Mouse (Mus musculus) fat pad, adult 2 months (tissue): Measurements from ENCODE around the gene Cyp46a1.

Experiments
- DNase-seq: peaks from one replicate; pipeline ENCODE4 v3.0.0-alpha.2; 2011; ENCODE audit warnings: low read depth, low spot score; ENCODE audit errors: extremely low read depth

The Cyp46a1 gene

GRCm38 (mm10) chr12:108333895-108334445 is at the start of gene Cyp46a1:
TSS of gene Cyp46a1 (plus strand) at chr12:108334381.
- DNase-seq, result peak; percentile 82

DNA sequence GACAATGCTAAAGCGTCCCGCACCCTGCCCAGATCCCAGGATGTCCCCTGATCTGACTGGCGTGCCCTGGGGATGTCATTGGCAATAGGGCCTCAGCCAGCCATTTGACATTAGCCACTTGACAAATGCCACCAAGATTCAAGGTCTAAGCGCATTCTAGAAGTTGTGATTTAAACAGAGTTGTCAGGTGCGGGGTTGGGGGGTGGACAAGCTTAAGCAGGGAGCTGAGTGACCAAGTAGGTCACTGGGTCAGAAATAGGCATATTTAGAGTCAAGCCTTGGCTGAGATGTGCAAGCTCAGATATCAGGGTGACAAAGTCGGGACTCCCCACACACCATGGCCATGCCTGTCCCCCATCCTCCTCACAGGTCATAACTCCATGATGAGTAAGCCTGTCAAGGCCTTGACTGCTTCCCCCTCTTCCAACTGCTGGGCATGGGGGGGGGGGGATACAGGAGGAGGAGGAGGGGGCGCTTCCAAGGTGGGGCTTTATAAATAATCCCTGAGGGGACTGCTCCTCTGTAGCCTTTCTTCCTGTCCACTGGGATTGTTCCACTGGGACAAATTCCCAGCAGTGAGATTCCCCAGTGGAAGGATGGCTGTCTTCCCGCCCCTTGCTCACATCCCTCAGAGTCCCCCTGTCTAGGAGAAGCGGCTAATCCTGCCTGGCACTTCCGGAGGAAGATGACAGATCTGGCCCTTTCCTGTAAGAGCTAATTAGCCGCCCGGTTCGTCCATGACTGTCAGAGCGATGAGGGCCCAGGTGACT is 49.5 kb upstream of the Cyp46a1 start:
- no peak for DNase-seq

DNA sequence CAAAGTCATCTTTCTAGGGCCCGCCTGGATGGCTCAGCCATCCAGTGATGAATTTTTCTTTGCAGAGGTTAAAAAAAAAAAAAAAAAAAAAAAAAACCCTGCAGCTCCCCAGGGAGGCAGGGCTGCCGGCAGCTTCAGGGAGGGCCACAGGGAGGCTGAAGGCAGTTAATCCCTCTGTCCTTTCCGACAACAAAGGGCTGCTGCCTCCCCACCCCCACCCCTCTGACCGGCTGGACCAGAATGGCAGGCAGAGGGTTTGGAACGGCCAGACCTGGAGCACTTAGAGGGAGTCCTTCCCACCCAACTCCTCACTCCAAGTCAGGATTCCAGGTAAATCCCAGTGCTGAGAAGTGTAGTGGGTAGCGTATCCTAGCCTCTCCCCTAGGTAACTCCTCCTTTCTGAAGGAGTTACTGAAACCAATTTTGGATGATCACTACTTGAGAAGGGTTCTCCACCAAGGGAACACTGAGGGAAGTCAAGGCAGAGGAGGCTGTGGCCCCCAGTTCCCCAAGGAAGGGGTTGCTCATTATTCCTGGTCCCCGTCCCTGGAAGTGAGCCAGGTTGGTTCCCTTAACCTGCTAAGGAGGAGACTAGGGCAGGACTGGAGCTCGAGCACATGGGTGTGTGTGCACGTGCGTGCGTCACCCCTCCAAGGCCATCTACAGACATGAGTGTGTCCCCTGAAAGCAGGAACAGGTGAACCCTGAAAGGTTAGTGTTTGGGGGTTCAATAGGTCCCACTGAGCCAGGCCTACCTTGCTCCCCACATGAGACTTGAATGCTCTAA is 48.8 kb upstream of the Cyp46a1 start:
- no peak for DNase-seq

DNA sequence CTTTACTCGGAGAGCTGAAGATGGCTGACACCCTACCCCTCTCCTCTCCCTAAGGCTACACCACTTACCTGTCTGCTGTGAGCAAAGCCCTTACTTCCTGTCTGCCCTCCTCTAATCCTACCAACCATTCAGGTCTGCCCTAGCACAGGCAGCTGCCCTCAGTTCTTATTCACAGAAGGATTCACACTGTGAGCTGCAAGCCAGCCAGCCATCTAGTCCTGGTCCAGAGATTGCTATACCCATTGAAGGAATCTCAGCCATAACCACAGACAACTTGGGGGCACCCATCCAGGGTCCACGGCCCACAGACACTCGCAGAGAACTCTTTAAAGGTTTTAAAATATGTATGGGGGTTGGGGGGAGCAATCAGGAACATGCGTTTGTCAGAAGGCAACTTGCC is 47.8 kb upstream of the Cyp46a1 start:
- DNase-seq, result no peak

GRCm38 (mm10) chr12:108287011-108287410 is 47.2 kb upstream of the Cyp46a1 start:
- no peak for DNase-seq

GRCm38 (mm10) chr12:108288127-108288880 is 45.9 kb upstream of the Cyp46a1 start:
- peak; percentile 47 for DNase-seq

DNA sequence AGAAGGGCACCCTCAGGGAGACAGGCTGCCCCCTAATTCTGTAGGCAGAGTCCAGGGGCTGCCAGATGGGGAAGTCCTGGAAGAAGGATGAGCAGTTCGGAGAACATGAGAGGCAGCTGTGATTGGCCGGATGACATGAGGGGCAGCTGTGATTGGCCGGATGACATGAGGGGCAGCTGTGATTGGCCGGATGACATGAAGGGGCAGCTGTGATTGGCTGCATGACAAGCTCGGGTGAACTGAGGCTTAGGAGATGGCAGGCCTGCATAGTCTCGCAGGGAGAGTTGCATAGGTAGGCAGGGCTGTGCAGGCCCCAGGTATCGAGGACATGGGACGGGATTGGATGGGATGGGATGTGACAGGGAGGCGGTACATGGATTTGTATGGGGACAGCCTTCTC is 41.8 kb upstream of the Cyp46a1 start:
- DNase-seq, result no peak

- no peak for DNase-seq
Measured at GRCm38 (mm10) chr12:108292957-108293356, 41.2 kb upstream of the Cyp46a1 start.

DNA sequence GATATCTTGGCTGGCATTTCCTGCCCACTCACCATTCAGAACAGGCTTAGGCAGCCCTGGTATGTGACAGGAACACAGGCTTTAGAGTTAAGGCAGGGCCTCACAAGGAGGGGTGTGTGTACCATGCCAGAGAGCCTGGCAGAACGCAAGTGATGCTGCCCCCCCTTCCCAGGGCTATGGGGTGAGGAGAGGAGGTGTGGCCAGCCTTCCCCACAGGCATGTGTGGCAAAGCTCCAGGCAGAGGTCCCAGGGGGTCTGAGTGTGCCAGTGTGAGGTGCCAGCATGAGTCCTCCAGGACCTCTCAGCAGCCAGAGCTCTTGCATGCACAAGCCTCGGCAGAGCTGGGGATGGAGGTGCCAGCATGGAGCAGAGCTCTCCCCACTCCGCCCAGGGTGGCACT is 39.6 kb upstream of the Cyp46a1 start:
- peak; percentile 39 for DNase-seq

DNA sequence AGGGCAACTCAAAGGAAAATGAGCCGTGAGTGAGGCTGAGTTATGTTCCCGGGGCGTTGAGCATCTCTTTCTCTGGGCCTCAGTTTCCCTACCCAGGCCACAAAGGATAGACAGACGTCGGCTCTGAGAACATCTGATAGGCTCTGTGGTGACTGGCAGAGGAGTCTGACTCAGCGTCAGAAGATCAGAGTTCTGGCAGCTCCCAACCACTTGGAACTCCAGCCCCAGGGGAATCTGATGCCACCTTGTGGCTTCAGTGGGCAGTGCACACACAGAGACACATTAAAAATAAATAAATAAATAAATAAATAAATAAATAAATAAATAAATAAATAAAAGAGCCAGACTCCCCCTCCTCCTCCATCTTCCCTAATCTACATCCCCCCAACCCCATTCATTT is 37.1 kb upstream of the Cyp46a1 start:
- DNase-seq, result no peak

DNA sequence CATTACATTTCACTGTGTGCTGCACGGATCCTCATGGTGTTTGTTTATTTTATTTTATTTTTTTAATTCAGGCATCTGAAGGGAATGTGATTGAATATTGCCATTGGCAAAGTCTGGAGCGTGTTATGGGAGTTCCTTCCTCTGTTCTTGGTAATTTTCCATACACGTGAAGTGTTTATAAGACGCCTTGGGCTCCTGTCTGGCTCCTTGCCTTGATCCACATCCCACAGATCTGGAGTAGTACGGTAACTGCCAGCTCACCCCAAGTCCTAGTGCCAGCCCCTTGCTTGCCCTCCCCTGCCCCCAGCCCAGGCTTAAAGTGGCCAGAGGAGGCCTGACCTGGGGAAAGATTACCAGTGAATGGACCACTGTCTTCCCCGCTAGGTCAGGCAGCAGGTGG is 33.2 kb upstream of the Cyp46a1 start:
- no peak for DNase-seq

DNA sequence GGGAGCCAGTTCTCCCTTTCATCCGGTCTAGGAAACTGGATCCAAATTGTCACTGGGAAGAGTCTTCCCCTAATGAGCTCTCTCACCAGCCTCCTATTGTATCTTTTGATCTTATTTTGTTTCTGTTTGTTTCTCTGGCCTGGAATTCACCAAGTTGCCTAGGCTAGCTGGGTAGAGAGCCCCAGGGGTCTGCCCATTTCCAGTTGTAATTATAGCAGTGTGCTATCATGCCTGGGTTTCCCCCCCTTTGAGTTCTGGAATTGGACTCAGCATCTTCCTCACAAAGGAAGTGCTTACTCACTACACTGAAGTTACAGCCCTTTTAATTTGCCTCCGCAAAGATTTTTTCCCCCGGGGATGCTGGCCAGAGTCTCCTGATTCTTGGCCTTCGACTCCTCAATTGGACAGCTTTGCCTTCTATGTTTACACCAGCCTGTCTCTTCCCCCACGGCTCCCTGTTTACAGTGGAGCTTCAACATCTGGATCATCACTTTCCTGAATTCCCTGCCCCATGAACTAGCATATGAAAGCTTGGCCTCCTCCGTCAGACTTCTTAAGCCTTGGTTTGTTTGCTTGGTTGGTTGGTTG is 30.3 kb upstream of the Cyp46a1 start:
- DNase-seq, result no peak

DNA sequence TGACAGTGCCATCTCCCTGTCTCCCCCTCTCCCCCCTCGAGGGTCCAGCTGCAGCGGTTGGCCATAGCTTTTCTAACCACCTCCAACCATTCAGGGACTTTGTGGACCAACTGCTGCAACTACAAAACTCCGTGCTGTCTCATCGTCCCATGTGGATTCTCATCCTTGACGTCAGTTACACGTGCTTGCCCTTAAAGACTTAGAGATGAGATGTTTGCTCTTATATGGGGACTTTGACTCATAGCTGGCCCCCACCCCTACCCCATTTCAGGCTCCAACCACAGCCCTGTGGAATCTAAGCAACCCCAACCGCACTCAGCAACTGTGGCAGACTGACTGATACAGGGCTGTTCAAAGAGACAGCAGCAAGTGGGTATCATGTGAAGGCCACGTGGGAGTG is 29.0 kb upstream of the Cyp46a1 start:
- no peak for DNase-seq

DNA sequence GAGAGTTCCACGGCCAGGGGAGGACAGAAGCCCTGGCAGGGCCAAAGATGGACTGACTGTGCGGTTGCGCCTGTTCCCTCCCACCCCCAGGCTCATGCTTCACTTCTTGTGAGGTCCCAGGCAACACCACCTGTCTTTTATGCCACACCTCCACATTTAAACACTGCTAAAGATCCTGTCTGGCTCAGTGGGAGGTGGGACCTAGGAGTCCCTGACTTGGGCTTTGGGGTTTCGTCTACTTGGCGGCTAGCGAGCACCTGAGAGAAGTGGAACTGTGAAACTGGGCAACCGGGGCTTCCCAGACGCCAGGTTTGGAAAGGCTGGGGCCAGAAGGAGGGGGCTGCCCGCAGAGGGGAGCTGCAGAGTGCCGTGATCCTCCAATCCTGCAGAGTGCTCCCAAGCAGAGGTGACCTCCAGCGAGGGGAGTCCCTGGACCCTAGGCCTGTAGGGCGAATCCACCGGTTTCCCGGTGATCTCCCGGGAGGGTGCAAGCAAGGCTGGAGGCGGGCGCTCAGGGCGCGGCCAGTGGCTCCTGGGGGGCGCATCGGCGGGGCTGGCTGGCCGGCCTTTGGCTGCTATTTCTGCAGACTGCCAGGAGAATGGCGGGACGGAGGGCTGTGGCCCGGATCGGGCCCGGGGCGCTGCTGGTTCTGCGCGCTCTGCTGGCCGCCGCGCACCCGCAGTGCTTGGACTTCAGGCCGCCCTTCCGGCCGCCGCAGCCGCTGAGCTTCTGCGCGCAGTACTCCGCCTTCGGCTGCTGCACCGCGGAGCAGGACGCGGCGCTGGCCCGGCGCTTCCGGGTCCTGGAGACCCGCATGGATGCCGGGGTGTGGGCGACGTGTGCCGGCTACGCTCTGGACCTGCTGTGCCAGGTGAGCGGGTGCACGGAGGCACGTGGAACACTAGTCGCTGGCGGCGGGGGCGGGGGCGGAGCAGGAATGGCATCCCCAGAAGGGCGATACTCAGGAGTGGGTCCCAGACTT is 28.1 kb upstream of the Cyp46a1 start, which contains the start of gene Hhipl1:
Gene Hhipl1 (plus strand): TSS at position 459 of the 983 bp plus-strand sequence.
- no peak for DNase-seq

DNA sequence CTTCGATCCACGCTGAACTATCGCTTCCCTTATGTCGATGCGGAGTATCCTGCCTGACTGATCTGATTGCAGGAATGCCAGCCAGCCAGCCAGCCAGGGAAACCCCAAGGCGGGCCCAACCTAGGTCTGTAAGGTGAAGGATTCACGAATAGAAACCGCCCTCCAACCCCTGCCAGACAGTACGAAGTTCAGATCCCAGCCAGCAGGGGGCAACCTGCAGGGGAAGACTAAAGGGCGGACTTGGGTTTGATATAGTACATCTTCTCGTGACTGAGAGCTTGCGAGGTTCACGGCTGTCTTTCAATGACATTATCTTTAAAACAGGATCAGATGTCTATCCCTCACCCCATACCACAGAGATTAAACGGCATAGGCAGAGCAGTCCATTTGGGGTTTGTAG is 26.6 kb upstream of the Cyp46a1 start:
- DNase-seq, result no peak

- no peak for DNase-seq
Measured at GRCm38 (mm10) chr12:108308363-108308856, 25.8 kb upstream of the Cyp46a1 start.

DNA sequence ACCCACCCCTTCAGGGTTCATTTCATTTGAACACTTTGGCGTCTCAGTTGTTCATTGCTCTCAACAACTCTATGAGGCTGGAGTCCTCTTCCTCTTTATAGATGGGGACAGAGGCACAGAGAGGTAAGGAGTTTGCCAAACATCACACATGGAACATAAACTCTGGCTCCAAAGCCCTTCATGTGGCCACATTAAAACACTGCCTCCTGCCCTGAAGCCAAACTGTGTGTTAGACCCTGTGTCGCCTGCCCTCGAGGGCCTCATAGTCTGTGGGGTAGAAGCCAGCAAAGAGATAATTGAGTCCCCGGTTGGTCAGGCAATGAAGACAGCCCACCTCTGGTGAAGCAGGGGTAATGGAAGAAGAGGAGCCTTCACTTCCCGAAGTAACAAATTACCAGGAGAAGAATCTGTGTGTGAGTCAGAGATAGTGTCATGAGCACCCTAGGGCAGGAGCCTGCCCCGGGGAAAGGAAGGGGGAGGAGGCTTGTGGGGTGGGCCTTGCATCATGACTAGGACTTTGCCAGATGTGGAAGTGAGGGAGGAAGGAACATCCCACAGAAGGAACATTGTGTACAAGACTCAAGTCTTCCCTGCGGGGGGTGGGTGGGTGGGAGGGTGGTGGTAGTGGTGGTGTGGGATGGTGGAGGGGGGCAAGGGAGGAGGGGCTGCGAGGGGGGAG is 24.9 kb upstream of the Cyp46a1 start:
- no peak for DNase-seq

GRCm38 (mm10) chr12:108310041-108310440 is 24.1 kb upstream of the Cyp46a1 start:
- DNase-seq, result no peak

- DNase-seq, result no peak
Measured at GRCm38 (mm10) chr12:108310456-108311027, 23.6 kb upstream of the Cyp46a1 start.
